Mouse (Mus musculus) heart, embryonic 11.5 days (tissue): ENCODE measurements around the gene Pik3c2b. TPM values are rescaled to one million over a fixed set of nuclear protein-coding genes. Genes with fewer than 3 reads are reported as not detected.
A peak's percentile ranks its signal among the peaks of the same experiment; 100 is the strongest.

Source experiments
- ATAC-seq: fragments of 200-750 bp; cut with Nextera tagmentation; replicated peaks from 2 replicates; pipeline ENCODE4 v1.8.0; 2017; ENCODE audit warnings: moderate library complexity; ENCODE audit not compliant: insufficient number of reproducible peaks, low FRiP score, low TSS enrichment
- H3K27ac ChIP-seq: fragments of 300-500 bp; sonication (generic); 2 replicates; pipeline ENCODE4 v1.5.1; 2014; ENCODE audit warnings: mild to moderate bottlenecking, low read depth, low read length
- H3K27me3 ChIP-seq: fragments of 300-500 bp; sonication (generic); 2 replicates; pipeline ENCODE4 v1.6.1; 2014; ENCODE audit warnings: mild to moderate bottlenecking, low read length, mixed read lengths; ENCODE audit not compliant: control insufficient read depth, insufficient read depth
- H3K36me3 ChIP-seq: fragments of 300-500 bp; sonication (generic); 2 replicates; pipeline ENCODE4 v1.6.1; 2014; ENCODE audit warnings: mild to moderate bottlenecking, low read length, moderate library complexity, mixed read lengths; ENCODE audit not compliant: control insufficient read depth, insufficient read depth
- H3K4me1 ChIP-seq: fragments of 300-500 bp; sonication (generic); 2 replicates; pipeline ENCODE4 v1.6.1; 2014; ENCODE audit warnings: low read length; ENCODE audit not compliant: control insufficient read depth, insufficient read depth
- H3K4me2 ChIP-seq: fragments of 300-500 bp; sonication (generic); 2 replicates; pipeline ENCODE4 v1.6.1; 2014; ENCODE audit warnings: mild to moderate bottlenecking, moderate library complexity
- H3K4me3 ChIP-seq: fragments of 300-500 bp; sonication (generic); 2 replicates; pipeline ENCODE4 v1.5.1; 2014; ENCODE audit warnings: low read depth, low read length
- H3K9ac ChIP-seq: fragments of 300-500 bp; sonication (generic); 2 replicates; pipeline ENCODE4 v1.6.1; 2014; ENCODE audit warnings: mild to moderate bottlenecking, low read depth, low read length, moderate library complexity
- H3K9me3 ChIP-seq: fragments of 300-500 bp; sonication (generic); replicated peaks from 2 replicates; pipeline ENCODE4 v1.6.1; 2016; ENCODE audit warnings: low read length; ENCODE audit not compliant: control insufficient read depth
- WGBS: fragments of 180-500 bp; shearing (Covaris S2); extraction: QIAGEN DNeasy Blood & Tissue Kit; methylation state at CpG from one replicate; pipeline ENCODE4 v1.1.7; 2014; ENCODE audit not compliant: insufficient replicate concordance; 5-methylcytosine and 5-hydroxymethylcytosine counted together
- polyA plus RNA-seq: library from polyadenylated mRNA; unstranded; fragments of >200 nt; fragmentation: Nextera tagmentation; extraction: Ambion mirVana; gene quantifications from 2 replicates; pipeline ENCODE4 v1.2.1, GENCODE M21; 2014

The Pik3c2b gene
- polyA plus RNA-seq, 1 experiment from 2014 or later = 10.3 TPM

GRCm38 (mm10) chr1:133125640-133126364 lies 80.3 kb downstream of the Pik3c2b start:
- Histone ChIP-seq H3K4me3 (no peak overlapping the region), H3K4me2 (no peak overlapping the region), H3K36me3 (no peaks in the 10 kb centered on the region), H3K27me3 (no peaks in the 10 kb centered on the region), H3K9ac (no peak overlapping the region), H3K4me1 (no peaks in the 10 kb centered on the region), H3K9me3 (no peaks in the 10 kb centered on the region), H3K27ac (no peak overlapping the region)
- ATAC-seq = no peak
- 85% methylated on average over 9 of the region's 9 CpGs for WGBS

GRCm38 (mm10) chr1:133126365-133126740 lies 80.9 kb downstream of the Pik3c2b start:
- no peaks in the 10 kb centered on the region for H3K9me3 ChIP-seq
- H3K9ac ChIP-seq = no peak overlapping the region
- H3K4me1 ChIP-seq = no peaks in the 10 kb centered on the region
- no peak overlapping the region for H3K4me3 ChIP-seq
- no peaks in the 10 kb centered on the region for H3K27me3 ChIP-seq
- ATAC-seq = no peak
- WGBS = 76% methylated on average over 4 of the region's 4 CpGs
- H3K36me3 ChIP-seq = no peaks in the 10 kb centered on the region
- no peak overlapping the region for H3K4me2 ChIP-seq
- no peak overlapping the region for H3K27ac ChIP-seq

GRCm38 (mm10) chr1:133127328-133127727 lies 81.9 kb downstream of the Pik3c2b start:
- ATAC-seq = no peak
- H3K9ac ChIP-seq = no peak overlapping the region
- H3K27me3 ChIP-seq = no peaks in the 10 kb centered on the region
- H3K4me1 ChIP-seq = no peaks in the 10 kb centered on the region
- WGBS = 44% methylated on average over 9 of the region's 9 CpGs
- no peak overlapping the region for H3K27ac ChIP-seq
- H3K9me3 ChIP-seq = no peaks in the 10 kb centered on the region
- H3K36me3 ChIP-seq = no peaks in the 10 kb centered on the region
- H3K4me2 ChIP-seq = no peak overlapping the region
- no peak overlapping the region for H3K4me3 ChIP-seq

DNA sequence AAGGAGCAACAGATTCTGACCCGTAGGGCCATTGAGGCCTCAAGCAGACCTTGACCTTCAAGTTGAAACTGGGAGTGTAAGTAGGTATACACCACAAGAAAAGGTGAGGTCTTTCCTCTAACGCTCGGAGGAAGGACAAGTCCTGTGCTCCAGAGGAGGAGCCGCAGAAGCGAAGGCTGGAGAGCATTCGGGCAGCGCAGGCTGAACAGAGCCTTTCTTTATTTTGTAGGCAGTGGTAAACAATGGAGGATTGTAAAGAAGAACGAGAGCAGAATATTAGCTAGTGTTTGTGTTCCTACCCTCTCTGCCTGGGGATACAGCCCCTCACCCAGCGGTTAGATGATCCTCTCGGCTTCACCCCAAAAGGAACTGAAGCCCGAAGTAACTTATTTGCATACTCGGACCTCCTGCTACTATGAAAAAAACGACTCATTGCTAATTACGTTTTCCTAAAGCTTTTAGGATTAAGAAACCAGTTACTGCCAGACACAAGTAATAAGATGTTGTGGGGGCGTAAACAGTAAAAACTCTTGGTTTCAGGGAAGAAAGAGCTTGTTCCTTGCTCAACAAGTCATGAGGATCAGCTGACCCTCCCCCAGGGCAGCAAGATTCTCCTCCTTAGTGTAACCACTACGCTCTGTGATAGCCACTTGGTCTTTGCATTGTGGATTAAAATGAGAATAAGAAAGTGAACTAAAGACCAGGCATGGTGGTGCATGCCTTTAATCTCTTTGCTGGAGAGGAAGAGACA lies 84.2 kb downstream of the Pik3c2b start:
- ATAC-seq = no peak
- Histone ChIP-seq H3K9ac (peak overlapping the region; percentile 61), H3K4me1 (peaks cover 7% of the 10 kb centered on the region; the same call in 1 of the 2 replicates), H3K9me3 (no peaks in the 10 kb centered on the region), H3K4me2 (peak overlapping the region; percentile 84), H3K36me3 (no peaks in the 10 kb centered on the region), H3K27me3 (no peaks in the 10 kb centered on the region), H3K27ac (peak overlapping the region; percentile 99; the same call in 1 of the 2 replicates), H3K4me3 (peak overlapping the region; percentile 6; the same call in 1 of the 2 replicates)
- WGBS = 23% methylated on average over 16 of the region's 16 CpGs

- Histone ChIP-seq H3K9ac (peak within 1 kb of the TSS; percentile 99), H3K4me1 (peaks cover 10% of the 10 kb centered on the region), H3K9me3 (no peaks in the 10 kb centered on the region), H3K27me3 (no peaks in the 10 kb centered on the region), H3K4me3 (peak within 1 kb of the TSS; percentile 99), H3K27ac (peak within 1 kb of the TSS; percentile 99), H3K36me3 (no peaks in the 10 kb centered on the region), H3K4me2 (peak within 1 kb of the TSS; percentile 84)
- WGBS = 1% methylated on average over 72 of the region's 72 CpGs
- peak; percentile 98 for ATAC-seq
Observed at GRCm38 (mm10) chr1:133130638-133131560, 85.4 kb downstream of the Pik3c2b start, which contains the start of gene Ppp1r15b. Gene Ppp1r15b (plus strand): TSS chr1:133131143.

DNA sequence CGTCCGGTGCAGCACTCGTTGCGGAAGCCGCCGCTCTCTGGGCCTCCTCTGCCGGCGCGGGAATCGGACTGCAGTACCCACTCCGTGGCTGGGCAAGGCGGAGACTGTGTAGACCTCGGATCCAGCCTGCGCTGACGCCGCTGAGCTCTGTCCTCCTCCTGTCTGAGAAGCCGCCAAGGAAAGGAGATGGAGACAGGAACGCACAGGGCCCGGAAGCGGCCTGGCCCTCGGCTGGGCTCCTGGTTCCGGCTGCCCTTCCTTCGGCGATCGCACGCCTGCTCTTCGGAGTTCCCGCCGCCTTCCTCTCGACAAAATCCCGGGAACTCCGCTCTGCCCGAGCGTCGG lies 86.1 kb downstream of the Pik3c2b start:
- Histone ChIP-seq H3K4me1 (peaks cover 10% of the 10 kb centered on the region), H3K27me3 (no peaks in the 10 kb centered on the region), H3K27ac (peak overlapping the region; percentile 99), H3K9ac (peak overlapping the region; percentile 99), H3K4me3 (peak overlapping the region; percentile 99), H3K9me3 (no peaks in the 10 kb centered on the region), H3K4me2 (peak overlapping the region; percentile 84), H3K36me3 (no peaks in the 10 kb centered on the region)
- under 1% methylated on average over 35 of the region's 35 CpGs for WGBS
- peak; percentile 46 for ATAC-seq

DNA sequence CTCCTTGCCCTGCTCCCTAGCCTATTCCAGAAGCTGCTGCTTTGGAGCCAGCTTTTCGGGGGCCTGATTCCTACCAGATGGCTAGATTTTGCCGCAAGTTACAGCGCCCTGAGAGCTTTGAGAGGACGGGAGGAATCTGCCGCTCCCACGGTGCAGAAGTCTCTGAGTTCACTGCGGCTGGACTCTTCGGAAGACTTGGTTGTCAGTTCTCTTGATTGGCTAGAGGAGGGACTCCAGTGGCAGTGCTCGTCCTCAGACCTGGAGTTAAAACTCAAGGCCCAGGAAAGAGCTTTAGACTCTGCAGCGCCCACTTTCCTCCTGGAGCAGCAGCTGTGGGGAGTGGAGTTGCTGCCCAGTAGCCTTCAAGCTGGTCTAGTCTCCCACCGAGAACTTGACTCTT lies 86.5 kb downstream of the Pik3c2b start:
- H3K36me3 ChIP-seq = peaks cover under 1% of the 10 kb centered on the region
- WGBS = 0% methylated on average over 11 of the region's 11 CpGs
- ATAC-seq = no peak
- peak overlapping the region; percentile 84 for H3K4me2 ChIP-seq
- H3K4me3 ChIP-seq = peak overlapping the region; percentile 99
- no peaks in the 10 kb centered on the region for H3K27me3 ChIP-seq
- H3K9me3 ChIP-seq = no peaks in the 10 kb centered on the region
- peak overlapping the region; percentile 99 for H3K9ac ChIP-seq
- H3K27ac ChIP-seq = peak overlapping the region; percentile 99
- peaks cover 10% of the 10 kb centered on the region for H3K4me1 ChIP-seq
